In the genomic region with DNA sequence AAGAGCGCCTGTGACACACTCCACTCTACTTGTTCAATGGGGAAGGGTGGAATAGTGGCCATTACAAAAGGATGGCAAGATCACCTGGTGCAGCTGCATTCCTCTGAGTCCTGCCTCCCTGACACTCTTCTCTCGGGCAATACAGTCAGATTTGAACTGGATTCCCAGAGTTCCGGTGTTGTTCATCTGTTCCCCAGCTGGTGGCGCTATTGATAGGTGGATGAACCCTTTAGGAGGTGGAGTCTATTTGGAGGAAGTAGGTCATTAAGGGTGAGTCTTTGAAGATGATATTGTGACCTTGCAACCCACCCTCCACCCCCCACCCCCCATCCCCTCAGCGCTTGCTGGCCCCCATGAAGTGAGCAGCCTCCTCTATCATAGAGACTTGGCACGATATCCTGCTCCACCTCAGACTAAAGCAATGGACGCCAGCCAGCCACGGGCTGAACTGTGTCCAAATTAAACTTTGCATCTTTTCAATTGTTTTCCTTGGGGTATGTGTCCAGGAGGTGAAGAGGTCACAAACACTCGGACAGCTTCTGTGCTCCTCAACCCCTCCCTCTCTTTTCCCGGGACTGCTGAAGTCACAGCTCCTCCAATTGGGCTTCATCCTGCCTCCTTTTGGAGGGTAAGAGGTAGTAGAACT, we compare ENCODE assay signal across 8 mouse cellular contexts.
DNase-seq lines count a peak whose midpoint lies in the region; ATAC-seq and TF ChIP-seq lines count a peak whose summit lies in the region.

No protein-coding gene starts in this region.

- 52% methylated on average over 9 of the region's 10 CpGs for WGBS in heart, postnatal 0 days

- no peak for DNase-seq in gastrocnemius, adult 2 months
- no peak for DNase-seq in gastrocnemius, postnatal 36 days
- DNase-seq in ovary, postnatal 36 days (ENCODE audit: low spot score): peak; percentile 23
- DNase-seq in ovary, adult 18-20 months (ENCODE audit: low spot score): no peak
- DNase-seq in adrenal gland, postnatal 25 days: peak; percentile 40
- DNase-seq in heart, postnatal 0 days (ENCODE audit: low spot score): no peak
- DNase-seq in lung, postnatal 25 days (ENCODE audit: low spot score): peak; percentile 52

- TF ChIP-seq CTCF in gastrocnemius, adult 2 months (IDR thresholded peaks at IDR 0.05): peak; percentile 56
- peak; percentile 10; the same call in 1 of the 2 replicates for TF ChIP-seq CTCF in heart, postnatal 0 days (IDR thresholded peaks at IDR 0.05; ENCODE audit: low read depth)

- no peak overlapping the region for H3K4me2 ChIP-seq in heart, postnatal 0 days (ENCODE audit: low read depth, low read length)

- no peak overlapping the region for H3K9ac ChIP-seq in heart, postnatal 0 days (replicated peaks; ENCODE audit: low read depth, low read length)

- H3K27ac ChIP-seq in gastrocnemius, adult 2 months: no peak overlapping the region
- H3K27ac ChIP-seq in heart, postnatal 0 days (ENCODE audit: low read depth): no peak overlapping the region

- no peaks in the 10 kb centered on the region for H3K9me3 ChIP-seq in heart, postnatal 0 days (replicated peaks; ENCODE audit: control insufficient read depth, low read length)

- no peaks in the 10 kb centered on the region for H3K36me3 ChIP-seq in heart, postnatal 0 days (replicated peaks; ENCODE audit: control insufficient read depth, insufficient read depth, low read length)

- TF ChIP-seq EP300 in heart, postnatal 0 days (IDR thresholded peaks at IDR 0.05; ENCODE audit: low read depth): no peak

- intact Hi-C loops in gastrocnemius, adult 2 months (cut with DNase I): no loop called here
- intact Hi-C loops in gastrocnemius, postnatal 36 days (cut with DNase I): loop anchor here (5.0 kb wide), 1 partner anchor 611 kb away; no protein-coding TSS in a partner anchor

- peaks cover 5% of the 10 kb centered on the region; the same call in 1 of the 2 replicates for H3K4me1 ChIP-seq in heart, postnatal 0 days (ENCODE audit: control insufficient read depth, insufficient read depth)

- no peak for ATAC-seq in heart, postnatal 0 days (ENCODE audit: insufficient read depth, low read depth)
- no peak for ATAC-seq in inflammation-experienced regulatory T-cells, adult 6 months

- no peak overlapping the region for H3K4me3 ChIP-seq in gastrocnemius, adult 2 months
- H3K4me3 ChIP-seq in heart, postnatal 0 days (ENCODE audit: low read depth, low read length): no peak overlapping the region

- no peaks in the 10 kb centered on the region for H3K27me3 ChIP-seq in heart, postnatal 0 days (ENCODE audit: control insufficient read depth, insufficient read depth, low read length)

Comparison
In these comparisons a context has a peak if more than half of its experiments do, and no peak if none do; other contexts are left out.
1. DNase-seq: peak in ovary, postnatal 36 days (single experiment), adrenal gland, postnatal 25 days (single experiment) and lung, postnatal 25 days (single experiment); none in gastrocnemius, adult 2 months (single experiment), gastrocnemius, postnatal 36 days (0 of 2), ovary, adult 18-20 months (single experiment) and heart, postnatal 0 days (single experiment).